Mouse (Mus musculus): Measurements from ENCODE around the gene Zfp69. TPM values are rescaled to one million over a fixed set of nuclear protein-coding genes. Genes with fewer than 3 reads are reported as not detected.
A peak's percentile ranks its signal among the peaks of the same experiment; 100 is the strongest.

The Zfp69 gene
- polyA plus RNA-seq, 1 experiment, result 1.2 TPM

GRCm38 (mm10) chr4:120971842-120972241 lies 20.3 kb upstream of the Zfp69 start:
- Histone ChIP-seq H3K4me3 (ENCODE audit: insufficient read depth, low read length) (no peak overlapping the region), H3K4me1 (ENCODE audit: control insufficient read depth, insufficient read depth, low read length) (no peaks in the 10 kb centered on the region), H3K27ac (ENCODE audit: insufficient read depth, low read length) (no peak overlapping the region)
- TF ChIP-seq CTCF (IDR thresholded peaks at IDR 0.05; ENCODE audit: borderline replicate concordance, insufficient read depth, low read length), result no peak
- no peak for TF ChIP-seq POLR2A (IDR thresholded peaks at IDR 0.05; ENCODE audit: low read depth, low read length)

- no peak for TF ChIP-seq POLR2A (IDR thresholded peaks at IDR 0.05; ENCODE audit: low read depth, low read length)
- TF ChIP-seq CTCF (IDR thresholded peaks at IDR 0.05; ENCODE audit: borderline replicate concordance, insufficient read depth, low read length), result peak; percentile 74; the same call in 1 of the 2 replicates
- H3K27ac ChIP-seq (ENCODE audit: insufficient read depth, low read length), result no peak overlapping the region
- no peak overlapping the region for H3K4me3 ChIP-seq (ENCODE audit: insufficient read depth, low read length)
- no peaks in the 10 kb centered on the region for H3K4me1 ChIP-seq (ENCODE audit: control insufficient read depth, insufficient read depth, low read length)
Observed at GRCm38 (mm10) chr4:120969382-120970146, 18.1 kb upstream of the Zfp69 start.

GRCm38 (mm10) chr4:120968486-120968885 lies 17.0 kb upstream of the Zfp69 start:
- Histone ChIP-seq H3K4me1 (ENCODE audit: control insufficient read depth, insufficient read depth, low read length) (no peaks in the 10 kb centered on the region), H3K27ac (ENCODE audit: insufficient read depth, low read length) (no peak overlapping the region), H3K4me3 (ENCODE audit: insufficient read depth, low read length) (no peak overlapping the region)
- TF ChIP-seq CTCF (IDR thresholded peaks at IDR 0.05; ENCODE audit: borderline replicate concordance, insufficient read depth, low read length), result no peak

- Histone ChIP-seq H3K27ac (ENCODE audit: insufficient read depth, low read length) (no peak overlapping the region), H3K4me1 (ENCODE audit: control insufficient read depth, insufficient read depth, low read length) (peaks cover 4% of the 10 kb centered on the region; the same call in 1 of the 2 replicates), H3K4me3 (ENCODE audit: insufficient read depth, low read length) (no peak overlapping the region)
- TF ChIP-seq CTCF (IDR thresholded peaks at IDR 0.05; ENCODE audit: borderline replicate concordance, insufficient read depth, low read length) (no peak), POLR2A (IDR thresholded peaks at IDR 0.05; ENCODE audit: low read depth, low read length) (no peak)
Observed at GRCm38 (mm10) chr4:120955586-120955985, 4.1 kb upstream of the Zfp69 start.

- peaks cover 4% of the 10 kb centered on the region; the same call in 1 of the 2 replicates for H3K4me1 ChIP-seq (ENCODE audit: control insufficient read depth, insufficient read depth, low read length)
- H3K4me3 ChIP-seq (ENCODE audit: insufficient read depth, low read length), result no peak overlapping the region
- H3K27ac ChIP-seq (ENCODE audit: insufficient read depth, low read length), result no peak overlapping the region
- TF ChIP-seq POLR2A (IDR thresholded peaks at IDR 0.05; ENCODE audit: low read depth, low read length) (no peak), CTCF (IDR thresholded peaks at IDR 0.05; ENCODE audit: borderline replicate concordance, insufficient read depth, low read length) (no peak)
Observed at GRCm38 (mm10) chr4:120953667-120954066, 2.2 kb upstream of the Zfp69 start.

- no peak overlapping the region for H3K27ac ChIP-seq (ENCODE audit: insufficient read depth, low read length)
- TF ChIP-seq POLR2A (IDR thresholded peaks at IDR 0.05; ENCODE audit: low read depth, low read length) (no peak), CTCF (IDR thresholded peaks at IDR 0.05; ENCODE audit: borderline replicate concordance, insufficient read depth, low read length) (no peak)
- no peak overlapping the region for H3K4me3 ChIP-seq (ENCODE audit: insufficient read depth, low read length)
- peaks cover 4% of the 10 kb centered on the region; the same call in 1 of the 2 replicates for H3K4me1 ChIP-seq (ENCODE audit: control insufficient read depth, insufficient read depth, low read length)
Observed at GRCm38 (mm10) chr4:120953038-120953437, 1.5 kb upstream of the Zfp69 start.

- TF ChIP-seq POLR2A (IDR thresholded peaks at IDR 0.05; ENCODE audit: low read depth, low read length), result no peak; the same call in none of the 2 replicates
- TF ChIP-seq CTCF (IDR thresholded peaks at IDR 0.05; ENCODE audit: borderline replicate concordance, insufficient read depth, low read length), result no peak
- peak overlapping the region; percentile 86 for H3K27ac ChIP-seq (ENCODE audit: insufficient read depth, low read length)
- H3K4me3 ChIP-seq (ENCODE audit: insufficient read depth, low read length), result peak overlapping the region; percentile 77
- peaks cover 4% of the 10 kb centered on the region; the same call in 1 of the 2 replicates for H3K4me1 ChIP-seq (ENCODE audit: control insufficient read depth, insufficient read depth, low read length)
Observed at GRCm38 (mm10) chr4:120952163-120952562, 664 bp upstream of the Zfp69 start.

GRCm38 (mm10) chr4:120950763-120951427 lies 604 bp downstream of the Zfp69 start:
- Histone ChIP-seq H3K27ac (ENCODE audit: insufficient read depth, low read length) (0 out of 2 replicates have a peak overlapping the region, but pooled peaks have one; percentile 5), H3K4me1 (ENCODE audit: control insufficient read depth, insufficient read depth, low read length) (peaks cover 4% of the 10 kb centered on the region; the same call in 1 of the 2 replicates), H3K4me3 (ENCODE audit: insufficient read depth, low read length) (peak overlapping the region; percentile 77)
- TF ChIP-seq POLR2A (IDR thresholded peaks at IDR 0.05; ENCODE audit: low read depth, low read length) (no peak), CTCF (IDR thresholded peaks at IDR 0.05; ENCODE audit: borderline replicate concordance, insufficient read depth, low read length) (no peak)

- H3K4me1 ChIP-seq (ENCODE audit: control insufficient read depth, insufficient read depth, low read length), result peaks cover 4% of the 10 kb centered on the region; the same call in 1 of the 2 replicates
- no peak overlapping the region for H3K4me3 ChIP-seq (ENCODE audit: insufficient read depth, low read length)
- TF ChIP-seq CTCF (IDR thresholded peaks at IDR 0.05; ENCODE audit: borderline replicate concordance, insufficient read depth, low read length) (no peak), POLR2A (IDR thresholded peaks at IDR 0.05; ENCODE audit: low read depth, low read length) (no peak)
Observed at GRCm38 (mm10) chr4:120948938-120949337, 2.6 kb downstream of the Zfp69 start.

GRCm38 (mm10) chr4:120935006-120935405 lies 16.5 kb downstream of the Zfp69 start:
- no peak for TF ChIP-seq CTCF (IDR thresholded peaks at IDR 0.05; ENCODE audit: borderline replicate concordance, insufficient read depth, low read length)
- no peak for TF ChIP-seq POLR2A (IDR thresholded peaks at IDR 0.05; ENCODE audit: low read depth, low read length)
- no peak overlapping the region for H3K4me3 ChIP-seq (ENCODE audit: insufficient read depth, low read length)
- no peak overlapping the region for H3K27ac ChIP-seq (ENCODE audit: insufficient read depth, low read length)
- no peaks in the 10 kb centered on the region for H3K4me1 ChIP-seq (ENCODE audit: control insufficient read depth, insufficient read depth, low read length)

More at GRCm38 (mm10) chr4:120948938-120949337, 2.6 kb downstream of the Zfp69 start:
- no peak overlapping the region for H3K27ac ChIP-seq (ENCODE audit: insufficient read depth, low read length)

All from embryonic fibroblast, embryonic 13.5 days (primary cell).